Mouse (Mus musculus): Measurements from ENCODE around the gene Bhmt2. TPM values are rescaled to one million over a fixed set of nuclear protein-coding genes. Genes with fewer than 3 reads are reported as not detected.

Bhmt2 gene
- polyA plus RNA-seq, 1 experiment from 2014 or later = 4.8 TPM

- Histone ChIP-seq H3K27me3 (no peaks in the 10 kb centered on the region), H3K9me3 (replicated peaks) (no peaks in the 10 kb centered on the region), H3K4me3 (replicated peaks) (no peak within 1 kb of the TSS), H3K36me3 (no peaks in the 10 kb centered on the region), H3K27ac (no peak within 1 kb of the TSS), H3K9ac (no peak within 1 kb of the TSS), H3K4me2 (no peak within 1 kb of the TSS), H3K4me1 (no peaks in the 10 kb centered on the region)
- no peak for ATAC-seq (replicated peaks; ENCODE audit: low FRiP score)
- WGBS = 66% methylated on average over 19 of the region's 19 CpGs
These were observed 36.5 kb downstream of the Bhmt2 start, which contains the start of gene Bhmt for GRCm38 (mm10) chr13:93637282-93638245. Gene Bhmt (minus strand): TSS chr13:93637961.

GRCm38 (mm10) chr13:93636561-93636960 is 37.5 kb downstream of the Bhmt2 start:
- Histone ChIP-seq H3K4me1 (no peaks in the 10 kb centered on the region), H3K9ac (no peak overlapping the region), H3K27ac (no peak overlapping the region), H3K4me2 (no peak overlapping the region), H3K4me3 (replicated peaks) (no peak overlapping the region), H3K36me3 (no peaks in the 10 kb centered on the region), H3K9me3 (replicated peaks) (no peaks in the 10 kb centered on the region), H3K27me3 (no peaks in the 10 kb centered on the region)
- 79% methylated on average over 1 of the region's 1 CpGs for WGBS
- ATAC-seq (replicated peaks; ENCODE audit: low FRiP score) = no peak

- Histone ChIP-seq H3K36me3 (no peaks in the 10 kb centered on the region), H3K27ac (no peak overlapping the region), H3K27me3 (no peaks in the 10 kb centered on the region), H3K4me1 (0 out of 2 replicates have a peak, but pooled peaks cover 4% of the 10 kb centered on the region), H3K4me2 (no peak overlapping the region), H3K9ac (no peak overlapping the region), H3K4me3 (replicated peaks) (no peak overlapping the region), H3K9me3 (replicated peaks) (no peaks in the 10 kb centered on the region)
- no peak for ATAC-seq (replicated peaks; ENCODE audit: low FRiP score)
- 87% methylated on average over 5 of the region's 5 CpGs for WGBS
These were observed 41.2 kb downstream of the Bhmt2 start for GRCm38 (mm10) chr13:93632927-93633326.

- 74% methylated on average over 10 of the region's 10 CpGs for WGBS
- Histone ChIP-seq H3K4me1 (0 out of 2 replicates have a peak, but pooled peaks cover 4% of the 10 kb centered on the region), H3K4me2 (no peak overlapping the region), H3K36me3 (no peaks in the 10 kb centered on the region), H3K9me3 (replicated peaks) (no peaks in the 10 kb centered on the region), H3K9ac (no peak overlapping the region), H3K27ac (no peak overlapping the region), H3K27me3 (no peaks in the 10 kb centered on the region), H3K4me3 (replicated peaks) (no peak overlapping the region)
- ATAC-seq (replicated peaks; ENCODE audit: low FRiP score) = no peak
These were observed 43.0 kb downstream of the Bhmt2 start for GRCm38 (mm10) chr13:93630941-93631705.

- no peaks in the 10 kb centered on the region for H3K9me3 ChIP-seq (replicated peaks)
- WGBS = 7% methylated on average over 6 of the region's 6 CpGs
- H3K27ac ChIP-seq = peak overlapping the region; percentile 30; the same call in 1 of the 2 replicates
These were observed 45.2 kb downstream of the Bhmt2 start for GRCm38 (mm10) chr13:93628861-93629260.

GRCm38 (mm10) chr13:93614361-93614948 is 59.6 kb downstream of the Bhmt2 start:
- Histone ChIP-seq H3K9me3 (replicated peaks) (no peaks in the 10 kb centered on the region), H3K27ac (no peak overlapping the region), H3K36me3 (no peaks in the 10 kb centered on the region), H3K4me3 (replicated peaks) (no peak overlapping the region), H3K9ac (no peak overlapping the region), H3K4me2 (peak overlapping the region; percentile 17; the same call in 1 of the 2 replicates), H3K4me1 (0 out of 2 replicates have a peak, but pooled peaks cover 3% of the 10 kb centered on the region), H3K27me3 (no peaks in the 10 kb centered on the region)
- ATAC-seq (replicated peaks; ENCODE audit: low FRiP score) = 0 out of 2 replicates have a peak, but pooled peaks have one; percentile 47
- WGBS = 10% methylated on average over 5 of the region's 6 CpGs

More at GRCm38 (mm10) chr13:93628861-93629260, 45.2 kb downstream of the Bhmt2 start:
- 0 out of 2 replicates have a peak, but pooled peaks cover 4% of the 10 kb centered on the region for H3K4me1 ChIP-seq
- H3K27me3 ChIP-seq = no peaks in the 10 kb centered on the region
- H3K36me3 ChIP-seq = no peaks in the 10 kb centered on the region
- no peak for ATAC-seq (replicated peaks; ENCODE audit: low FRiP score)
- no peak overlapping the region for H3K9ac ChIP-seq
- H3K4me3 ChIP-seq (replicated peaks) = no peak overlapping the region
- no peak overlapping the region for H3K4me2 ChIP-seq

- no peak for ATAC-seq (replicated peaks; ENCODE audit: low FRiP score)
- no peak overlapping the region for H3K4me2 ChIP-seq
- H3K9ac ChIP-seq = no peak overlapping the region
- no peaks in the 10 kb centered on the region for H3K27me3 ChIP-seq
- no peak overlapping the region for H3K27ac ChIP-seq
- 0 out of 2 replicates have a peak, but pooled peaks cover 3% of the 10 kb centered on the region for H3K4me1 ChIP-seq
- WGBS = 63% methylated on average over 4 of the region's 4 CpGs
- H3K36me3 ChIP-seq = no peaks in the 10 kb centered on the region
- no peaks in the 10 kb centered on the region for H3K9me3 ChIP-seq (replicated peaks)
- no peak overlapping the region for H3K4me3 ChIP-seq (replicated peaks)
These were observed 60.3 kb downstream of the Bhmt2 start for GRCm38 (mm10) chr13:93613771-93614170.

- no peak overlapping the region for H3K27ac ChIP-seq
- 52% methylated on average over 19 of the region's 19 CpGs for WGBS
- no peak overlapping the region for H3K4me2 ChIP-seq
- H3K4me3 ChIP-seq (replicated peaks) = no peak overlapping the region
- no peaks in the 10 kb centered on the region for H3K36me3 ChIP-seq
- H3K27me3 ChIP-seq = no peaks in the 10 kb centered on the region
- 0 out of 2 replicates have a peak, but pooled peaks cover 3% of the 10 kb centered on the region for H3K4me1 ChIP-seq
- no peak overlapping the region for H3K9ac ChIP-seq
- H3K9me3 ChIP-seq (replicated peaks) = no peaks in the 10 kb centered on the region
- peak; percentile 61; the same call in 1 of the 2 replicates for ATAC-seq (replicated peaks; ENCODE audit: low FRiP score)
These were observed 61.2 kb downstream of the Bhmt2 start for GRCm38 (mm10) chr13:93612660-93613607.

GRCm38 (mm10) chr13:93608476-93608875 is 65.6 kb downstream of the Bhmt2 start:
- H3K36me3 ChIP-seq = no peaks in the 10 kb centered on the region
- no peak overlapping the region for H3K4me2 ChIP-seq
- no peaks in the 10 kb centered on the region for H3K27me3 ChIP-seq
- WGBS = 83% methylated on average over 2 of the region's 2 CpGs
- no peak for ATAC-seq (replicated peaks; ENCODE audit: low FRiP score)
- peaks cover 21% of the 10 kb centered on the region for H3K4me1 ChIP-seq
- H3K9ac ChIP-seq = no peak overlapping the region
- H3K27ac ChIP-seq = no peak overlapping the region
- no peaks in the 10 kb centered on the region for H3K9me3 ChIP-seq (replicated peaks)
- no peak overlapping the region for H3K4me3 ChIP-seq (replicated peaks)

GRCm38 (mm10) chr13:93607701-93608100 is 66.4 kb downstream of the Bhmt2 start:
- peaks cover 21% of the 10 kb centered on the region for H3K4me1 ChIP-seq
- H3K4me3 ChIP-seq (replicated peaks) = no peak overlapping the region
- no peaks in the 10 kb centered on the region for H3K27me3 ChIP-seq
- no peaks in the 10 kb centered on the region for H3K36me3 ChIP-seq
- no peak overlapping the region for H3K27ac ChIP-seq
- ATAC-seq (replicated peaks; ENCODE audit: low FRiP score) = no peak
- WGBS = 92% methylated on average over 3 of the region's 3 CpGs
- H3K9ac ChIP-seq = no peak overlapping the region
- no peaks in the 10 kb centered on the region for H3K9me3 ChIP-seq (replicated peaks)
- H3K4me2 ChIP-seq = no peak overlapping the region

Data from kidney, embryonic 15.5 days (tissue).